Mouse (Mus musculus) CH12.LX (cell line): ENCODE data around the gene Fhl1. TPM values are rescaled to one million over a fixed set of nuclear protein-coding genes. Genes with fewer than 3 reads are reported as not detected.

Source experiments
- DNase-seq: peaks from one replicate; pipeline ENCODE4 v3.0.0-alpha.2; 2013; ENCODE audit errors: extremely low read depth
- H3K27ac ChIP-seq: 2 replicates; pipeline ENCODE4 v1.5.1; 2012; ENCODE audit warnings: low read depth, mild to moderate bottlenecking, control low read depth, moderate library complexity; ENCODE audit not compliant: insufficient read depth
- H3K27me3 ChIP-seq: replicated peaks from 2 replicates; pipeline ENCODE3; 2012; ENCODE audit warnings: inconsistent platforms
- H3K36me3 ChIP-seq, 2 experiments: replicated peaks in 1 of 2; 2 replicates each; pipeline versions ENCODE3 to v1.6.1; 2012; ENCODE audit warnings: inconsistent platforms in 1 of 2, low read length in 1 of 2, mild to moderate bottlenecking in 1 of 2, mixed read lengths in 1 of 2, moderate library complexity in 1 of 2; ENCODE audit not compliant: control insufficient read depth in 1 of 2, insufficient read depth in 1 of 2
- H3K4me1 ChIP-seq, 2 experiments: 2 replicates each; pipeline ENCODE4 v1.6.1; 2012; ENCODE audit warnings: inconsistent platforms in 1 of 2, moderate library complexity in 1 of 2; ENCODE audit not compliant: insufficient read depth in 2 of 2, control insufficient read depth in 1 of 2
- H3K4me2 ChIP-seq: 2 replicates; pipeline ENCODE4 v1.6.1; 2012; ENCODE audit warnings: low read depth, mild to moderate bottlenecking, control low read depth; ENCODE audit not compliant: poor library complexity, insufficient read depth, severe bottlenecking
- H3K4me3 ChIP-seq, 3 experiments: fragments of 150-350 bp in 1 of 3; sonication (generic) in 1 of 3; replicated peaks in 1 of 3; 2 replicates each; pipeline versions ENCODE3 to v1.5.1; 2011 to 2012; ENCODE audit warnings: low read depth in 2 of 3, low read length in 2 of 3, mild to moderate bottlenecking in 2 of 3, moderate library complexity in 2 of 3, control low read depth in 1 of 3, improper control_type of control experiment in 1 of 3, inconsistent platforms in 1 of 3, mixed read lengths in 1 of 3; ENCODE audit not compliant: poor library complexity in 1 of 3
- H3K79me2 ChIP-seq: replicated peaks from 2 replicates; pipeline ENCODE4 v1.6.1; 2012; ENCODE audit warnings: mild to moderate bottlenecking, moderate library complexity; ENCODE audit not compliant: control insufficient read depth, poor library complexity, insufficient read depth, severe bottlenecking; ENCODE audit errors: extremely low read depth
- H3K9ac ChIP-seq: 2 replicates; pipeline ENCODE4 v1.6.1; 2012; ENCODE audit warnings: low read depth, mild to moderate bottlenecking, control low read depth, moderate library complexity; ENCODE audit not compliant: insufficient read depth
- H3K9me3 ChIP-seq: replicated peaks from 2 replicates; pipeline ENCODE3; 2012; ENCODE audit warnings: low read length, inconsistent platforms, mixed read lengths
- CHD1 ChIP-seq: IDR thresholded peaks from 2 replicates; pipeline ENCODE4 v1.6.1; 2012; ENCODE audit warnings: low read depth, low read length, improper control_type of control experiment, inconsistent platforms
- CHD2 ChIP-seq: IDR thresholded peaks from 2 replicates; pipeline ENCODE4 v1.6.1; 2011; ENCODE audit warnings: low read length, improper control_type of control experiment
- CTCF ChIP-seq, 2 experiments: IDR thresholded peaks in 1 of 2; conservative IDR thresholded peaks in 1 of 2; 2 replicates each; pipeline ENCODE4 v1.5.1; 2011 to 2012; ENCODE audit warnings: low read depth in 2 of 2, low read length in 2 of 2, improper control_type of control experiment in 1 of 2, inconsistent platforms in 1 of 2, mild to moderate bottlenecking in 1 of 2, moderate library complexity in 1 of 2
- E2F4 ChIP-seq: IDR thresholded peaks from 2 replicates; pipeline ENCODE4 v1.6.1; 2011; ENCODE audit warnings: low read depth, low read length, improper control_type of control experiment; ENCODE audit not compliant: insufficient replicate concordance
- HCFC1 ChIP-seq: IDR thresholded peaks from 2 replicates; pipeline ENCODE4 v1.6.1; 2012; ENCODE audit warnings: low read depth, mild to moderate bottlenecking, inconsistent platforms, low read length, improper control_type of control experiment
- MEF2A ChIP-seq: IDR thresholded peaks from 2 replicates; pipeline ENCODE4 v1.6.1; 2014; ENCODE audit warnings: low read depth, mild to moderate bottlenecking, inconsistent platforms, low read length, improper control_type of control experiment, borderline replicate concordance
- MXI1 ChIP-seq: IDR thresholded peaks from 2 replicates; pipeline ENCODE4 v1.6.1; 2011; ENCODE audit warnings: mild to moderate bottlenecking, low read depth, low read length, improper control_type of control experiment
- MYC ChIP-seq: IDR thresholded peaks from 2 replicates; pipeline ENCODE4 v1.6.1; 2011; ENCODE audit warnings: low read depth, mild to moderate bottlenecking, improper control_type of control experiment, low read length
- NELFE ChIP-seq: IDR thresholded peaks from 2 replicates; pipeline ENCODE4 v1.6.1; 2011; ENCODE audit warnings: low read depth, low read length, improper control_type of control experiment
- NRF1 ChIP-seq: IDR thresholded peaks from 2 replicates; pipeline ENCODE4 v1.6.1; 2014; ENCODE audit warnings: low read depth, mild to moderate bottlenecking, inconsistent platforms, low read length, improper control_type of control experiment, moderate library complexity
- PAX5 ChIP-seq: IDR thresholded peaks from 2 replicates; pipeline ENCODE4 v1.6.1; 2012; ENCODE audit warnings: low read length, inconsistent platforms, mixed read lengths
- POLR2A ChIP-seq: IDR thresholded peaks from 2 replicates; pipeline ENCODE4 v1.6.1; 2011; ENCODE audit warnings: low read depth, mild to moderate bottlenecking, improper control_type of control experiment, low read length
- POLR2AphosphoS2 ChIP-seq: IDR thresholded peaks from 2 replicates; pipeline ENCODE4 v1.6.1; 2011; ENCODE audit warnings: low read depth, low read length, improper control_type of control experiment
- RAD21 ChIP-seq: IDR thresholded peaks from 2 replicates; pipeline ENCODE4 v1.6.1; 2011; ENCODE audit warnings: low read depth, mild to moderate bottlenecking, low read length, improper control_type of control experiment, moderate library complexity
- SMC3 ChIP-seq: IDR thresholded peaks from 2 replicates; pipeline ENCODE4 v1.6.1; 2011; ENCODE audit warnings: low read depth, low read length, improper control_type of control experiment
- TBP ChIP-seq: conservative IDR thresholded peaks from 2 replicates; pipeline ENCODE4 v1.6.1; 2011; ENCODE audit warnings: low read depth, low read length, improper control_type of control experiment
- UBTF ChIP-seq: IDR thresholded peaks from 2 replicates; pipeline ENCODE4 v1.6.1; 2012; ENCODE audit warnings: low read depth, mild to moderate bottlenecking, inconsistent platforms, low read length, improper control_type of control experiment, moderate library complexity
- USF1 ChIP-seq: IDR thresholded peaks from 2 replicates; pipeline ENCODE4 v1.6.1; 2014; ENCODE audit warnings: low read depth, mild to moderate bottlenecking, inconsistent platforms, low read length, improper control_type of control experiment
- ZC3H11A ChIP-seq: IDR thresholded peaks from 2 replicates; pipeline ENCODE4 v1.6.1; 2012; ENCODE audit warnings: low read depth, mild to moderate bottlenecking, inconsistent platforms, low read length, improper control_type of control experiment
- ZKSCAN1 ChIP-seq: IDR thresholded peaks from 2 replicates; pipeline ENCODE4 v1.6.1; 2012; ENCODE audit warnings: low read depth, inconsistent platforms, low read length, improper control_type of control experiment, borderline replicate concordance
- ZMIZ1 ChIP-seq: IDR thresholded peaks from 2 replicates; pipeline ENCODE4 v1.6.1; 2012; ENCODE audit warnings: low read depth, mild to moderate bottlenecking, inconsistent platforms, low read length, improper control_type of control experiment
- dilution Hi-C: fragments of 300-500 bp; cut with MboI; formaldehyde crosslinking; loops from 2 replicates; pipeline ENCODE4 v1.14.3; 2020; ENCODE audit warnings: low sequenced_read_pairs; ENCODE audit not compliant: extremely low pct_unique_long_range_greater_than_20kb, extremely low pct_ligation_motif_present
- in situ Hi-C: fragments of 300-500 bp; cut with MboI; formaldehyde crosslinking; loops from 3 replicates; pipeline ENCODE4 v1.14.3; 2019; ENCODE audit warnings: low sequenced_read_pairs, low pct_ligation_motif_present, low pct_unique_long_range_greater_than_20kb, mixed read lengths
- polyA plus RNA-seq: library from polyadenylated mRNA; unstranded; fragments of >175 nt; gene quantifications from 2 replicates; pipeline ENCODE4 v1.2.1, GENCODE M21; 2012; ENCODE audit warnings: low read depth; ENCODE audit not compliant: insufficient read length
- total RNA-seq, 2 experiments: library from RNA; depleted of rRNA; stranded (reverse); fragments of 300-350 nt in 1 of 2; fragments of >200 nt in 1 of 2; gene quantifications; 2 replicates each; pipeline ENCODE4 v1.2.3; 2012 to 2014

Gene Fhl1
- total and polyA plus RNA-seq, 3 experiments, result not detected

DNA sequence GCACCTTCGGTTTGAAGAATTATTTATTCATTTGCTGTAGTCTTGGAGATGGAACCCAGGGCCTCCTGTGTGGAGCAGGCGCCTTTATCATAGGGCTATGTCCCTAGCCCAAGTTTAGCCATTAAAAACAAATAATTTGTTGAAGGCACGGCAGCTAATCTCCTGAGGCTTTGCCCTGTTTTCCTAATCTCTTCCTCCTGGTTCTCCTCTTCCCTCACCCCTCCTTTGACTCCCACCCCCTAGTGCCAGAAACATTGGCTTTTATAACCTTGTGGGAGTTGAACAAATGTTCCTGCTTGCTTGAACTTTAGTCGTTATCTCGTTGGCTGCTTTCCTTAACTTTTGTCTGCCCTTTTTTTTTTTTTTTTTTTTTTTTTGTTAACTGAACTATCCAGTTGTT, 2.8 kb downstream of the Fhl1 start:
- H3K4me3 ChIP-seq, result no peak overlapping the region
- DNase-seq, result no peak
- in situ Hi-C loops (no loop called here), dilution Hi-C loops (no loop called here)
- H3K9me3 ChIP-seq, result no peaks in the 10 kb centered on the region
- H3K4me2 ChIP-seq, result no peak overlapping the region
- H3K4me1 ChIP-seq, result no peaks in the 10 kb centered on the region
- no peak for TF ChIP-seq UBTF
- TF ChIP-seq NRF1, result no peak
- no peak for TF ChIP-seq MYC
- TF ChIP-seq SMC3, result no peak
- TF ChIP-seq HCFC1, result no peak
- TF ChIP-seq CTCF (conservative IDR thresholded peaks at IDR 0.05 in 1 of 2, IDR thresholded peaks at IDR 0.05 in 1 of 2; ENCODE audit: low read depth in 2 of 2, low read length in 2 of 2), result no peak
- no peak for TF ChIP-seq CHD2
- TF ChIP-seq PAX5, result no peak
- TF ChIP-seq RAD21, result no peak
- no peak overlapping the region for H3K27ac ChIP-seq
- H3K79me2 ChIP-seq, result no peaks in the 10 kb centered on the region
- no peaks in the 10 kb centered on the region for H3K27me3 ChIP-seq
- H3K9ac ChIP-seq, result no peak overlapping the region
- no peaks in the 10 kb centered on the region for H3K36me3 ChIP-seq

DNA sequence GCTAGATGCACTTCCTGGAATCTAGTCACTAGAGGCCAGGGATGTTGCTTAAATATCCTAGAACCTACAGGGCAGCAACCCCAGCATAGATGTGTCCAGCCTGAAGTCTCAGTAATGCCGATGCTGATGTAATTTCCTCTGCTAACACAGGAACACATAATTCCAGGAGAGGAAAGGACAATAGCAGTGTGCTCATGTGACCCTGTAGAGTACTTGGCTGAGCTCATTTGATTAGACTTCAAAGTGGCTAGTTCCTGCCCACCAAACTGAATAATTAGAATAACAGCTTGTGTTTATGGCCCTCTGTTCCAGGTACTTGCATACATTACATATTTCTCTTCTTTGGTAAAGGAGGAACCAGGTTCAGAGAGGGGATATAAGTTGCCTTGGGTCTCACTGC, 4.6 kb downstream of the Fhl1 start:
- H3K9me3 ChIP-seq, result no peaks in the 10 kb centered on the region
- no peak for TF ChIP-seq NELFE
- no peak for TF ChIP-seq PAX5
- no peak for TF ChIP-seq ZKSCAN1
- no peak for TF ChIP-seq ZC3H11A
- TF ChIP-seq E2F4, result no peak
- TF ChIP-seq MYC, result no peak
- TF ChIP-seq MEF2A, result no peak
- no peak for TF ChIP-seq TBP
- no peak for TF ChIP-seq POLR2A
- no peak for TF ChIP-seq CHD2
- no peak for TF ChIP-seq MXI1
- no peak for TF ChIP-seq CHD1
- no peak for TF ChIP-seq POLR2AphosphoS2
- TF ChIP-seq USF1, result no peak
- no peak for TF ChIP-seq UBTF
- TF ChIP-seq ZMIZ1, result no peak
- dilution Hi-C loops, result no loop called here
- no peaks in the 10 kb centered on the region for H3K36me3 ChIP-seq
- H3K79me2 ChIP-seq, result no peaks in the 10 kb centered on the region
- H3K4me1 ChIP-seq, result no peaks in the 10 kb centered on the region
- H3K9ac ChIP-seq, result no peak overlapping the region
- no peak overlapping the region for H3K27ac ChIP-seq
- in situ Hi-C loops, result no loop called here
- H3K4me3 ChIP-seq, result no peak overlapping the region
- H3K27me3 ChIP-seq, result no peaks in the 10 kb centered on the region
- DNase-seq, result no peak
- H3K4me2 ChIP-seq, result no peak overlapping the region
